Mouse (Mus musculus) liver, embryonic 14.5 days (tissue): ENCODE data around the gene Ahsg.

Experiments
- CTCF ChIP-seq: IDR thresholded peaks from 2 replicates; pipeline ENCODE4 v1.5.1; 2016; ENCODE audit warnings: antibody characterized with exemption, low read depth, control low read depth
- EP300 ChIP-seq: IDR thresholded peaks from 2 replicates; pipeline ENCODE4 v1.6.1; 2016; ENCODE audit warnings: antibody characterized with exemption, low read depth

GRCm38 (mm10) chr16:22947371-22947770 lies 56.3 kb downstream of the Ahsg start:
- TF ChIP-seq EP300 (no peak), CTCF (no peak)
